In the genomic region with DNA sequence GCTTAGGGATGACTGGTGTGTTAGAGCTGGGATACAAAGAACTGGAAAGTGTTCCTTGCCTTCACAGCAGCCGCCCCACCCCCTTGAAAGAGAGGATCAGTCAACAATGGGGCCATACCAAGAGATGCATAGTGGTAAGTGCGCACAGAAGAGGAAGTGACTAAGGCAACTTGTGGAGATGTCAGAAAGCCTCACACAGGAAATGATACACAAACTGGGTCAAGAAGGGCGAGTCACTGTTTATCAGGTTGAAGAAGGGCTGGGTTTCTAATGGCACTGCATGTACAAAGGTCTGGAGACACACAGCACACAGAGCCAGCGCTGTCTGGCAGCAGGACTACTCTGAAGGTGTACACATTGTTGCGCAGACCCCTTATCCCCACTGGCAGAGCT, we compare ENCODE assay signal across 10 mouse cellular contexts. TPM values are rescaled to one million over a fixed set of nuclear protein-coding genes. Genes with fewer than 3 reads are reported as not detected.
A peak's percentile ranks its signal among the peaks of the same experiment; 100 is the strongest.
DNase-seq lines count a peak whose midpoint lies in the region; ATAC-seq and TF ChIP-seq lines count a peak whose summit lies in the region.
"Had no signal": no experiment of that assay in that cellular context is flagged by ENCODE, and none has a peak within 500 bp of the region (broad histone marks: within the 10 kb centered on the region; RNA-seq: fewer than 3 reads in every experiment).

No protein-coding gene starts in this region.

- no peak for ATAC-seq in heart, embryonic 13.5 days (ENCODE audit: extremely low read depth, insufficient number of reproducible peaks, low FRiP score, low TSS enrichment)
- ATAC-seq in lung, postnatal 0 days, result peak; percentile 85
- no peak for ATAC-seq in frontal cortex, adult (ENCODE audit: low TSS enrichment)

- H3K27ac ChIP-seq in kidney, adult 2 months (ENCODE audit: insufficient read depth, low read depth, low read length), result no peak overlapping the region
- H3K27ac ChIP-seq in heart, embryonic 13.5 days (replicated peaks), result 0 out of 2 replicates have a peak overlapping the region, but pooled peaks have one; percentile 24
- H3K27ac ChIP-seq in lung, postnatal 0 days (ENCODE audit: low read length), result peak overlapping the region; percentile 63; the same call in 1 of the 2 replicates
- peak overlapping the region; percentile 98 for H3K27ac ChIP-seq in thymus, adult 2 months (ENCODE audit: control insufficient read depth, insufficient read depth, low read length)
- H3K27ac ChIP-seq: kidney, postnatal 0 days had no signal

- H3K9ac ChIP-seq in heart, embryonic 13.5 days, result no peak overlapping the region
- no peak overlapping the region for H3K9ac ChIP-seq in lung, postnatal 0 days (replicated peaks; ENCODE audit: low read depth)

- H3K4me3 ChIP-seq in kidney, adult 2 months (ENCODE audit: insufficient read depth, low read depth, low read length), result no peak overlapping the region
- H3K4me3 ChIP-seq in heart, embryonic 13.5 days, result no peak overlapping the region
- no peak overlapping the region for H3K4me3 ChIP-seq in lung, postnatal 0 days (ENCODE audit: low read depth, low read length)
- H3K4me3 ChIP-seq in thymus, adult 2 months (ENCODE audit: control insufficient read depth, insufficient read depth, low read length), result no peak overlapping the region

- TF ChIP-seq POLR2A in kidney, adult 2 months (IDR thresholded peaks at IDR 0.05; ENCODE audit: low read depth, low read length), result no peak
- no peak for TF ChIP-seq POLR2A in thymus, adult 2 months (IDR thresholded peaks at IDR 0.05; ENCODE audit: control insufficient read depth, extremely low read depth, insufficient read depth, low read length, poor library complexity)

- H3K4me1 ChIP-seq in kidney, adult 2 months (ENCODE audit: control insufficient read depth, insufficient read depth, low read length), result no peaks in the 10 kb centered on the region
- H3K4me1 ChIP-seq in heart, embryonic 13.5 days, result peaks cover 16% of the 10 kb centered on the region
- no peaks in the 10 kb centered on the region for H3K4me1 ChIP-seq in lung, postnatal 0 days (ENCODE audit: insufficient read depth, low read depth, low read length)
- H3K4me1 ChIP-seq in thymus, adult 2 months (replicated peaks; ENCODE audit: control insufficient read depth, insufficient read depth, low read length), result peaks cover 16% of the 10 kb centered on the region

- 82% methylated on average over 5 of the region's 5 CpGs for WGBS in kidney, adult 2 months
- WGBS in heart, embryonic 13.5 days, result 58% methylated on average over 5 of the region's 5 CpGs
- 62% methylated on average over 5 of the region's 5 CpGs for WGBS in lung, postnatal 0 days
- 38% methylated on average over 5 of the region's 5 CpGs for WGBS in thymus, adult 2 months

- peak; percentile 15 for DNase-seq in kidney, adult 2 months
- DNase-seq in kidney, postnatal 36 days, result no peak
- peak; percentile 71 for DNase-seq in lung, postnatal 0 days (ENCODE audit: low spot score)
- peak; percentile 72 for DNase-seq in thymus, adult 2 months
- DNase-seq in cerebellum, postnatal 4 days (ENCODE audit: low spot score in 2 of 2), result no peak
- no peak for DNase-seq in gastrocnemius, postnatal 4 days (ENCODE audit: low spot score in 2 of 2)
- DNase-seq: right cerebral cortex, postnatal 14 days had no signal

- no peak for TF ChIP-seq CTCF in kidney, adult 2 months (conservative IDR thresholded peaks at IDR 0.05; ENCODE audit: insufficient read depth, insufficient read length, low read depth, low read length)
- no peak for TF ChIP-seq CTCF in lung, postnatal 0 days (IDR thresholded peaks at IDR 0.05)
- no peak for TF ChIP-seq CTCF in thymus, adult 2 months (IDR thresholded peaks at IDR 0.05; ENCODE audit: borderline replicate concordance, control insufficient read depth, extremely low read depth, insufficient read depth, low read length, poor library complexity)

- H3K27me3 ChIP-seq in kidney, adult 2 months (replicated peaks; ENCODE audit: control insufficient read depth, insufficient read depth, low read length), result no peaks in the 10 kb centered on the region
- no peaks in the 10 kb centered on the region for H3K27me3 ChIP-seq in heart, embryonic 13.5 days (replicated peaks)
- H3K27me3 ChIP-seq in lung, postnatal 0 days (replicated peaks; ENCODE audit: insufficient read depth, low read length), result no peaks in the 10 kb centered on the region
- no peaks in the 10 kb centered on the region for H3K27me3 ChIP-seq in thymus, adult 2 months (ENCODE audit: control insufficient read depth, insufficient read depth, low read length)

- TF ChIP-seq EP300 in lung, postnatal 0 days (IDR thresholded peaks at IDR 0.05), result peak; percentile 93

- no peaks in the 10 kb centered on the region for H3K36me3 ChIP-seq in kidney, adult 2 months (ENCODE audit: control insufficient read depth, insufficient read depth, low read length)
- H3K36me3 ChIP-seq in heart, embryonic 13.5 days, result no peaks in the 10 kb centered on the region
- H3K36me3 ChIP-seq in lung, postnatal 0 days (ENCODE audit: insufficient read depth, low read length), result no peaks in the 10 kb centered on the region
- no peaks in the 10 kb centered on the region for H3K36me3 ChIP-seq in thymus, adult 2 months (ENCODE audit: control insufficient read depth, insufficient read depth, low read length)

- H3K4me2 ChIP-seq in heart, embryonic 13.5 days, result no peak overlapping the region
- H3K4me2 ChIP-seq in lung, postnatal 0 days (replicated peaks; ENCODE audit: low read depth, low read length), result no peak overlapping the region

- H3K9me3 ChIP-seq in heart, embryonic 13.5 days, result no peaks in the 10 kb centered on the region
- H3K9me3 ChIP-seq in lung, postnatal 0 days (ENCODE audit: low read length), result no peaks in the 10 kb centered on the region

RNA-seq across cellular contexts. Expression of gene Gm5426, which starts 45.0 kb away (rescaled TPM):
- not detected in 2 replicates for polyA plus RNA-seq in kidney, adult 2 months (2012; rRNA removed)
- polyA plus RNA-seq in heart, embryonic 13.5 days (2015; fragmentation: Nextera tagmentation; extraction: Ambion mirVana), result not detected in 2 replicates
- not detected in 2 replicates for polyA plus RNA-seq in lung, postnatal 0 days (2015; fragmentation: Nextera tagmentation; extraction: Ambion mirVana)
- not detected in 2 replicates for polyA plus RNA-seq in thymus, adult 2 months (2012; rRNA removed)
- not detected for total RNA-seq in gastrocnemius, postnatal 4 days (2021)
- polyA plus RNA-seq: kidney, postnatal 0 days had no signal

Comparison
In these comparisons a context has a peak if more than half of its experiments do, and no peak if none do; other contexts are left out.
1. DNase-seq: peak in kidney, adult 2 months (single experiment), lung, postnatal 0 days (single experiment) and thymus, adult 2 months (single experiment); none in kidney, postnatal 36 days (0 of 2), cerebellum, postnatal 4 days (0 of 2) and gastrocnemius, postnatal 4 days (0 of 2).